Mouse (Mus musculus) spleen, postnatal 14 days (tissue): ENCODE measurements at regions not wholly inside any gene's neighbourhood (a gene's known extent, or its start where the extent isn't known, plus 50 kb on each side); places are given as distances from the start of the nearest gene placed in this dataset.

Experiments
- DNase-seq, 2 experiments: peaks; one replicate each; pipeline ENCODE4 v3.0.0; 2021 to 2022; ENCODE audit warnings: low spot score in 2 of 2

- no peak for DNase-seq
Measured at GRCm38 (mm10) chr15:68014605-68015305, 1514.0 kb upstream of the Lrrc6 start.

- no peak for DNase-seq
Measured at GRCm38 (mm10) chr15:68011162-68011561, 1510.5 kb upstream of the Lrrc6 start.

DNA sequence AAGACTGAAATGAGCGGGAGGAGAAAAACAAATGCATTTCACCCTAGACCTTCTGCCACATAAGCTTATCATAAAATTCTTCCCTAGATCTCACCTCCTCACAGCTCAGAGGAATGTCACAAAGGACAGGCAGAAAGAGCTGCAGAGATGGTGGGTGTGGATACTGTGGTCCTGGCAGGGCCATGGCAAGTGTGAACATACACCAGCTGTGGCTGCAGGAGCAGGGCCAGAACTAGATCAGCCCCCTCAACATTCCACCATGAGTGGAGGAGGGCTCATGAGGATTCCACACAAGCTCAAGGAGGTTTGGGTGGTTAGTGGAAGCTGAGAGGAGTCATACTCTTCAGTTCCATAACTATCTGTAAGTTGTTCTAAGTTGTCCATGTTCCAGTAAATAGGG, 1509.5 kb upstream of the Lrrc6 start:
- DNase-seq, result no peak

DNA sequence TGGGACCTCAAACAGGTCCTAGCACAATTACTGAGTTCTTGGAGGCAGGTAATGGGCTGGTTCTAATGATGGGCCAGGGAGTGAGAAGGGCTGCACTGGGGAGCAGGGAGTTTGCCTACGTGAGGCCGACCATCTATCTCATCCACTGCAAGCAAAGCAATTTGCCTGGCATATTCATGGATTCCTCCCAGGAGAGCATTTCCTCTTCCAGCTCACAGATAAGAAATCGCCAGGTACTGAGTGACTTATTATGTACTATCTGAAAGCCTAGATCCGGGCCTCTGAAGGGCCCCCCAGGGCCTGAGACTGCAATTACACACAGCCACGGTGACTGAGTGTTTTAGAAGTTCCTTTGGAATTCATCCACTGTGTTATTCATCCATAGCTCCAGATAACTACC, 1504.1 kb upstream of the Lrrc6 start:
- no peak for DNase-seq

GRCm38 (mm10) chr15:67996532-67996931, 1495.8 kb upstream of the Lrrc6 start:
- DNase-seq, result no peak

DNA sequence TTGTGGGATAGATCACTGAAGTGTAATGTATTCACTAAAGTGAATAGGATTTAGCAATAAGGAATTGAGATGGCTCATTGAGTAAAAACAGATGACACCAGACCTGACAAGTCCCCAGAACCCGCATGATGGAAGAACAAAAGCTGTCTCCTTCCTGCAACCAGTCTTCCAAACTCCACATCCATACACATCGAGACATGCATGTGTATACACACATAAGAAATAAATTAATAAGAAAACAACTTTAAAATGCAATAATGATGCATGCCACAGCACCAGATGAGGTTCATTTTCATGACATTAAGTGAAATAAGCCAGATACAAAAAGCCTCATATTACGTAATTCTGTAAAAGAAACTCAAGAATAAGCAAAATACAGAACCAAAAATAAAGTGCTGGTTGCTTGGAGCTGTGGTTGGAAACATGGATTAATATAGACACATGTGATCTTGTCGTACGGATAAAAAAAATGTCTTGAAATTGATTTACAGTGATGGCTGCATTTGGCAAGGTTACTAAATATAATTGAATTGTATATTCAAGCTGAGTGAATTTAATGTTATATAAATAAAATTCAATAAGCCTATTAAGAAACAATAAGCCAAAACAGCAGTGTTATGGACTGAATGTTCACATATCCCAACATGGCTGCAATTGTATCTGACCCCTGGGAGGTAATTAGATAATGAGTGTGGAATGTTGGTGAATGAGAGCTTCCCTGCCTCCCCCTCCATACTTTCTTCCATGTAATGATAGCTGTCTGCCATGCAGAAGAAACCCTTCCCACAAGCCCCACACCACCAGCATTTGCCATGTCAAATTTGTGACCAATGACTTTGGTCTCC, 1488.9 kb upstream of the Lrrc6 start:
- DNase-seq, result no peak

GRCm38 (mm10) chr15:67987941-67988340, 1487.2 kb upstream of the Lrrc6 start:
- no peak for DNase-seq

DNA sequence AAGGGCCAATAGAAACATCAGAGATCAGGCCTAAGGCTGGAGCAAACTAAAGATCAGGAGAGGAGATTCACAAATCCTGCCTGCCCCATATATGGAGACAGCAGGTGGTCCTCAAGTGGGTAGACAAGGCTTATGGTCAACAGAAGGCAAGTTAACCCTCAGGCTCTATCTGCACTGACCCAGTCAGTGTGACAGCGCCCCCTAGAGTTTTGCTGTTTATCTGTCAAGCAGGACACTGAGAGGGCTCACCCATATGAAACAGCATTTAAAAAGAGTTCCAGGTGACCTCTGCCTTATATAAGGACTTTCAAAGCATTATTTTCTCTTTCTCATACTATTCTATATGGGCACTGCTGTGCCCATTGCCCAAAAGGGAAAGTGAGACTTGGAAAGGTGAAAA, 1482.5 kb upstream of the Lrrc6 start:
- DNase-seq, result no peak

DNA sequence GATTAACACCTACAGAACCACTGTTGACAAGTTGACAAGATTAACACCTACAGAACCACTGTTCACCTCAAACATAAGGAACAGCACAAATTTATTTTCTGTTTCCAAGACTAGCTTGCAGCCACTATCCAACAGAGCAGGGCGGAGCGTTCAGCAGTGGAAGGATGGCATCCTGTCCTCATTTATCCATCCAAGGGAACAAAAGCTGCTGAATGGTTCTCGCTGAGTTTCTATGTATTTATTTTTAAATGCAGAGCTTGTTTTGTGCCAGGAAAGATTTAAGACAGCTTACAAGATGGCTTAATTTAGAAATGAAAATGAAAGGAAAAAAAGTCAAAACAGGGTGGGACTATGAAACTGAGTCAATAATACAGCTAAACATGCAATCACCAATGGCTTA, 1481.2 kb upstream of the Lrrc6 start:
- no peak for DNase-seq

DNA sequence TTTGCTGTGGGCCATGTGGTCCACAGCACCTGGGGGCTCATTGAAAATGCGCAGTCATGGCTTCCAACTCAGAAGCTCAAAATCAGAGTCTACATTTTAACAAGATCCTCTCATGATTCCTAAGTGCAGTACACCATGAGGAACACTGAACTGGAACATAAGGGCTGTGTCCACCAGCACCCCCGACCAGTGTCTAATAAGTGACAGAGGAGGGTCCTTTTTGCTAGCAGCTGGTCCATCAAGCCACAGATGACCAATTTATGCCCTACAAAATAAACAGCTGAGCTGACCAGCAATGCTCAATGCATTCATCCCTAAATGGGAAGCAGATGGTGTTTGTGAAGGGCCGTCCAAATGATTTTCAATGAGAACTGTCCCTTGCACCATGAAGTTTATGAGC, 1478.7 kb upstream of the Lrrc6 start:
- DNase-seq, result no peak

DNA sequence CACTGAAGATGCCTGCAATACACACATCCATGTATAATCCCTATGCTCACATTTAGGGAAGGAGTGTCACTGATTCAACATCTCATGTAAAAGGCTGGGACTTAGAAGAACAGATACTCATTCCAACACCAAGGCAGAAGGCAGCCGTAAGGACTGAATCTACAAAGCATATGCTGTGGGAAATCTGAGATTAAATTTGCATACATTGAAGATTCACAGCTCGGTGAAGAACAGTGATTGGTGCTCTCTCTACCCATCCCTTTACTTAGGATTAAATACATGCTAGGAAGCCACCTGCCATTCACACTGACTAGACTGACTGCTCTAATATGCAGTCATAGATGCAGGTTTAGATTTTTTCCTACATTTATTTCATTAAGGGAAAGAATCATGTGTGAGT, 1476.5 kb upstream of the Lrrc6 start:
- no peak for DNase-seq

GRCm38 (mm10) chr15:67971998-67972397, 1471.3 kb upstream of the Lrrc6 start:
- DNase-seq, result no peak

DNA sequence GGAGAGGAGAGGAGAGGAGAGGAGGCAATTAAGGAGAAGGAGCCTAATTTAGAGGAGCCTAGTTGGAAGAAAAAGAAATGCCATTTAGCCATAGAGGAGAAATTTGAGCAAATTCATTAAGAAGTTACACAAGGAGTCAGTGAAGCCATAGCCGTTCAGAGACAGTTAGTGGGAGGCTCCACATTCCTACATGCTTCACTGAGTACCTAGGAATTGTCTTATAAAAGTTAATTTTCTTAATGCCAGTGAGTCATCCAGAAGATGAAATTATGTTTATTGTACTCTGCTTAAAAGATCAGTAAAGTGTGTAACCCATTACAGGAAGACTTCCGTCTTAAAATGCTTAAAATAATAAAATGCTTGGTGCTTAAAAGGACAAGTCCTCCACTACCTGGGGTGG, 1453.5 kb upstream of the Lrrc6 start:
- DNase-seq, result no peak

- DNase-seq, result no peak
Measured at GRCm38 (mm10) chr15:67950281-67951040, 1449.8 kb upstream of the Lrrc6 start.

- no peak for DNase-seq
Measured at GRCm38 (mm10) chr15:67944330-67945082, 1443.8 kb upstream of the Lrrc6 start.

GRCm38 (mm10) chr15:67943046-67943445, 1442.3 kb upstream of the Lrrc6 start:
- DNase-seq, result no peak

- no peak for DNase-seq
Measured at GRCm38 (mm10) chr15:67940510-67940909, 1439.8 kb upstream of the Lrrc6 start.

DNA sequence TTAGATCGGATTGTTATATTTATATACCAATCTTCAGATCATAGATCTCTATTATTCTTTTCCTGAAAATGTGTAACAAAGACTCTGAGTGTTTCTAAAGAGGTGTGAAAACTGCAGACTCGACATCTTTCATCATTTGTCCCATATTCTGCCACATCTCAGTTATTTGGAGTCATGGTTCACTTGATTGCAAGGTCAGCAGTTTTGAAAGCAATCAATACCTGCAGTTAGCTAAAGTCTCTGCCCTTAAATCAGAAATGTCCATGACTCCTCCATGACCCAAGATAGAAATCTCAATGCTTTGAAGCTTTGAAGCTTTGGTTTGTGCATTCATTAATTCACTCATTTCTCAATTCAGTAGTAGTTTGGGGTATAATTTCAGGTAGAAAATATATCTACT, 1424.2 kb upstream of the Lrrc6 start:
- no peak for DNase-seq

DNA sequence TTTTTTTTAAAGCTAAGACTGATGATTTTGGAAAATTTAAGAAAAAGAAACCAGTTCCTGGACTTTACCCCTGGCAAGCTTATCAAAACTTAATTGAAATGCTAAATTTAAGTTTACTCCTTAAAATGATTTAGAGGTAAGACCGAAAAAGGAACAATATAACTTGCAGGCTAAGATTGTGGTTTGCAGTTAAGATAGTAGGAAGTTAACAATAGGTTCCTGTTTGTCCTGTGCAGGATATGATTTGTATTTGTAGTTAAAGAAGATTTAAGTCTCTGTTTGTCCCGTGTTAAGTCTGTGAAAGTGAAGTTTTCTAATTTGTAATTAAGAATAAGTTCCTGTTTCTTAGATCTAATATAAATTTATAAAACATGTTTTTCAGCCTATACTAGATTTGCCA, 1406.3 kb upstream of the Lrrc6 start:
- no peak for DNase-seq

DNA sequence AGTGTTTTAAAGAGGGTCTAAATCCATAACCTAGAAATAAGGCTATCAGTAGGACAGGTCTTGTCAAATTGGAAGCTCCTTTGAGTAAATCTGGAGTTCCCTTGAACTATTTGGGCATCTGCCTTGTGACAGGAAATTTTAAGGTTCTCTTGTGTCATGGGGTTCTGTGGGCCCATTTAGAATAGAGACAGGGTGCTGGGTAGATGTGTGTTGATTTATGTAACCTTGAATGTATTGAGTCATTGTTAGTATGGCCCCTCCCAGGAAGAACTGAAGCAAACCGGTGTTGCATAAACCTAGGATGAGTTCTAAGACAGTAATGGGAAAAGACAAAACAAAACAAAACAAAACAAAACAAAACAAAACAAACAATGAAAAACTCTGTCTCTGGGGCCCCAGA, 1404.6 kb upstream of the Lrrc6 start:
- no peak for DNase-seq

DNA sequence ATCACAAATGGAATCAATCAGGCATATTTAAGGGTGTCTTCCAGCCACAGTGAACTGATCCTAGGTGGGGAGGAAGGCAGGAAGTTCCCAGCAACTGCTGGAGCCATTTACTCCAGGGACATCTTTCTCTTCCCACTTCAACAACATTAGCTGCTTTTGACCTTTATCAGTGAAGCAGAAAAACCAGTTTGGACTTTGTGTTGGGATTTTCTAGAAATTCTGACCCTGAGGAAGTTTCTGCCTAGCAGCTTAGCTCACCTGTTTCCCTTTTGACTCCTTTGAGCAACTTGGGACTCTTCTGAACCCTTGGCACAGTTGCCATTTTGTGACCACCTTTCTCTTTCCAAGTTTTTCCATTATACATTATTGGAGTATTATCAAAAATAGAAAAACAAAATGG, 1403.9 kb upstream of the Lrrc6 start:
- DNase-seq, result no peak

DNA sequence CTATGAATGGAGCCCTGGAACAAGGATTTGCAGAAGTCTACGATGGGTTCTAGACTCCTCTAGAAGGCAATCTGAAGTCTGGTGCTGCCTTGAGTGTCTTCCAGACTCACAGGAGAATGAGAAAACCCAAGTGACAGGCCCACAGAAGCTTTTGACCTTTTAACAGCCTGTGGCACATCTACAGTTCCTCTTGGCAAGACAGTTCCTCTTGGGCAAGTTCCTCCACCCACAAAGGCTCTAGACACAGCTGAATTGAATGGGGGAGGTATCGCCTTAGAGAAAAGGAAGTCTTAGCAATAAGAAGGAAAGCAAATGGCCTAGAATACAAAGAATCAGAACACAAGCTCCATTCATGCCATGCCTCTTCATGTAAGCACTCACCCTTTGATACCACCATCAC, 1402.3 kb upstream of the Lrrc6 start:
- no peak for DNase-seq
